Mouse (Mus musculus) heart, embryonic 15.5 days (tissue): ENCODE measurements around the gene Bhlha9. TPM values are rescaled to one million over a fixed set of nuclear protein-coding genes. Genes with fewer than 3 reads are reported as not detected.

Source experiments
- ATAC-seq: fragments of 200-750 bp; cut with Nextera tagmentation; replicated peaks from 2 replicates; pipeline ENCODE4 v1.8.0; 2017; ENCODE audit warnings: low read depth, moderate TSS enrichment; ENCODE audit not compliant: insufficient number of reproducible peaks, insufficient read depth, low FRiP score
- H3K27ac ChIP-seq: fragments of 300-500 bp; sonication (generic); 2 replicates; pipeline ENCODE4 v1.5.1; 2015; ENCODE audit warnings: mild to moderate bottlenecking, inconsistent platforms
- H3K27me3 ChIP-seq: fragments of 300-500 bp; sonication (generic); 2 replicates; pipeline ENCODE4 v1.6.1; 2015; ENCODE audit warnings: inconsistent platforms
- H3K36me3 ChIP-seq: fragments of 300-500 bp; sonication (generic); 2 replicates; pipeline ENCODE4 v1.6.1; 2015; ENCODE audit warnings: mild to moderate bottlenecking, inconsistent platforms
- H3K4me1 ChIP-seq: fragments of 300-500 bp; sonication (generic); replicated peaks from 2 replicates; pipeline ENCODE4 v1.6.1; 2015; ENCODE audit warnings: inconsistent platforms
- H3K4me2 ChIP-seq: fragments of 300-500 bp; sonication (generic); 2 replicates; pipeline ENCODE4 v1.6.1; 2015; ENCODE audit warnings: inconsistent platforms, mild to moderate bottlenecking, moderate library complexity
- H3K4me3 ChIP-seq: fragments of 300-500 bp; sonication (generic); 2 replicates; pipeline ENCODE4 v1.5.1; 2015; ENCODE audit warnings: mild to moderate bottlenecking, inconsistent platforms
- H3K9ac ChIP-seq: fragments of 300-500 bp; sonication (generic); 2 replicates; pipeline ENCODE4 v1.6.1; 2015; ENCODE audit warnings: mild to moderate bottlenecking, inconsistent platforms
- H3K9me3 ChIP-seq: fragments of 300-500 bp; sonication (generic); replicated peaks from 2 replicates; pipeline ENCODE4 v1.6.1; 2016; ENCODE audit warnings: inconsistent platforms
- WGBS: fragments of 180-500 bp; shearing (Covaris S2); methylation state at CpG from one replicate; pipeline ENCODE4 v1.1.7; 2015; ENCODE audit warnings: mixed read lengths; 5-methylcytosine and 5-hydroxymethylcytosine counted together
- polyA plus RNA-seq: library from polyadenylated mRNA; unstranded; fragments of >200 nt; fragmentation: Nextera tagmentation; extraction: Ambion mirVana; gene quantifications from 2 replicates; pipeline ENCODE4 v1.2.1, GENCODE M21; 2015

Gene Bhlha9
- polyA plus RNA-seq, 1 experiment from 2014 or later, result 0.10 TPM

GRCm38 (mm10) chr11:76645036-76645435 lies 27.2 kb upstream of the Bhlha9 start:
- Histone ChIP-seq H3K4me1 (peaks cover 15% of the 10 kb centered on the region), H3K9ac (no peak overlapping the region), H3K4me3 (no peak overlapping the region), H3K4me2 (no peak overlapping the region), H3K9me3 (no peaks in the 10 kb centered on the region), H3K27me3 (peaks cover 10% of the 10 kb centered on the region; the same call in 1 of the 2 replicates), H3K27ac (no peak overlapping the region), H3K36me3 (no peaks in the 10 kb centered on the region)
- WGBS, result 65% methylated on average over 9 of the region's 9 CpGs
- ATAC-seq, result no peak

- H3K4me3 ChIP-seq, result peak overlapping the region; percentile 22
- no peak overlapping the region for H3K27ac ChIP-seq
- H3K4me2 ChIP-seq, result peak overlapping the region; percentile 57
- H3K27me3 ChIP-seq, result peaks cover 10% of the 10 kb centered on the region; the same call in 1 of the 2 replicates
- H3K4me1 ChIP-seq, result peaks cover 15% of the 10 kb centered on the region
- no peaks in the 10 kb centered on the region for H3K36me3 ChIP-seq
- H3K9me3 ChIP-seq, result no peaks in the 10 kb centered on the region
- no peak overlapping the region for H3K9ac ChIP-seq
- under 1% methylated on average over 19 of the region's 19 CpGs for WGBS
- ATAC-seq, result peak; percentile 80
Measured at GRCm38 (mm10) chr11:76645955-76646354, 26.3 kb upstream of the Bhlha9 start.

- peaks cover 10% of the 10 kb centered on the region; the same call in 1 of the 2 replicates for H3K27me3 ChIP-seq
- peaks cover 15% of the 10 kb centered on the region for H3K4me1 ChIP-seq
- 0 out of 2 replicates have a peak overlapping the region, but pooled peaks have one; percentile 5 for H3K9ac ChIP-seq
- no peaks in the 10 kb centered on the region for H3K9me3 ChIP-seq
- peak overlapping the region; percentile 1; the same call in 1 of the 2 replicates for H3K27ac ChIP-seq
- peak overlapping the region; percentile 62 for H3K4me2 ChIP-seq
- WGBS, result 4% methylated on average over 7 of the region's 7 CpGs
- no peaks in the 10 kb centered on the region for H3K36me3 ChIP-seq
- ATAC-seq, result no peak
- peak overlapping the region; percentile 35 for H3K4me3 ChIP-seq
Measured at GRCm38 (mm10) chr11:76647062-76647461, 25.2 kb upstream of the Bhlha9 start.

GRCm38 (mm10) chr11:76647500-76647899 lies 24.8 kb upstream of the Bhlha9 start:
- H3K9ac ChIP-seq, result 0 out of 2 replicates have a peak overlapping the region, but pooled peaks have one; percentile 5
- 5% methylated on average over 9 of the region's 9 CpGs for WGBS
- no peaks in the 10 kb centered on the region for H3K36me3 ChIP-seq
- H3K27me3 ChIP-seq, result peaks cover 10% of the 10 kb centered on the region; the same call in 1 of the 2 replicates
- no peaks in the 10 kb centered on the region for H3K9me3 ChIP-seq
- ATAC-seq, result no peak; the same call in 1 of the 2 replicates
- H3K4me3 ChIP-seq, result peak overlapping the region; percentile 35
- H3K4me1 ChIP-seq, result peaks cover 15% of the 10 kb centered on the region
- H3K4me2 ChIP-seq, result peak overlapping the region; percentile 62
- H3K27ac ChIP-seq, result peak overlapping the region; percentile 1; the same call in 1 of the 2 replicates

- no peak overlapping the region for H3K27ac ChIP-seq
- H3K36me3 ChIP-seq, result no peaks in the 10 kb centered on the region
- H3K9me3 ChIP-seq, result no peaks in the 10 kb centered on the region
- no peak for ATAC-seq
- no peak overlapping the region for H3K4me2 ChIP-seq
- peaks cover 10% of the 10 kb centered on the region for H3K4me1 ChIP-seq
- H3K4me3 ChIP-seq, result no peak overlapping the region
- 47% methylated on average over 14 of the region's 14 CpGs for WGBS
- no peak overlapping the region for H3K9ac ChIP-seq
- H3K27me3 ChIP-seq, result peaks cover 3% of the 10 kb centered on the region; the same call in 1 of the 2 replicates
Measured at GRCm38 (mm10) chr11:76650862-76651560, 21.3 kb upstream of the Bhlha9 start.

- H3K4me1 ChIP-seq, result no peaks in the 10 kb centered on the region
- no peaks in the 10 kb centered on the region for H3K36me3 ChIP-seq
- no peak overlapping the region for H3K4me3 ChIP-seq
- WGBS, result 71% methylated on average over 3 of the region's 3 CpGs
- peaks cover 3% of the 10 kb centered on the region; the same call in 1 of the 2 replicates for H3K27me3 ChIP-seq
- no peak for ATAC-seq
- H3K9ac ChIP-seq, result no peak overlapping the region
- H3K27ac ChIP-seq, result no peak overlapping the region
- no peaks in the 10 kb centered on the region for H3K9me3 ChIP-seq
- H3K4me2 ChIP-seq, result no peak overlapping the region
Measured at GRCm38 (mm10) chr11:76652838-76653334, 19.4 kb upstream of the Bhlha9 start.

GRCm38 (mm10) chr11:76655106-76655505 lies 17.2 kb upstream of the Bhlha9 start:
- WGBS, result 6% methylated on average over 10 of the region's 10 CpGs
- Histone ChIP-seq H3K4me3 (peak overlapping the region; percentile 33), H3K27ac (no peak overlapping the region)

GRCm38 (mm10) chr11:76657450-76657970 lies 14.8 kb upstream of the Bhlha9 start:
- WGBS, result 52% methylated on average over 4 of the region's 4 CpGs
- Histone ChIP-seq H3K9ac (no peak overlapping the region), H3K36me3 (no peaks in the 10 kb centered on the region), H3K4me1 (no peaks in the 10 kb centered on the region), H3K27me3 (peaks cover 3% of the 10 kb centered on the region; the same call in 1 of the 2 replicates), H3K4me3 (no peak overlapping the region), H3K4me2 (no peak overlapping the region), H3K9me3 (no peaks in the 10 kb centered on the region), H3K27ac (no peak overlapping the region)
- ATAC-seq, result no peak

More at GRCm38 (mm10) chr11:76655106-76655505, 17.2 kb upstream of the Bhlha9 start:
- peak overlapping the region; percentile 54 for H3K4me2 ChIP-seq
- no peaks in the 10 kb centered on the region for H3K4me1 ChIP-seq
- no peaks in the 10 kb centered on the region for H3K9me3 ChIP-seq
- peaks cover 3% of the 10 kb centered on the region; the same call in 1 of the 2 replicates for H3K27me3 ChIP-seq
- ATAC-seq, result no peak
- no peaks in the 10 kb centered on the region for H3K36me3 ChIP-seq
- no peak overlapping the region for H3K9ac ChIP-seq

GRCm38 (mm10) chr11:76659138-76659930 lies 12.9 kb upstream of the Bhlha9 start:
- Histone ChIP-seq H3K9me3 (no peaks in the 10 kb centered on the region), H3K36me3 (no peaks in the 10 kb centered on the region), H3K27me3 (peaks cover 14% of the 10 kb centered on the region), H3K4me2 (no peak overlapping the region), H3K9ac (no peak overlapping the region), H3K27ac (no peak overlapping the region), H3K4me3 (no peak overlapping the region), H3K4me1 (no peaks in the 10 kb centered on the region)
- no peak for ATAC-seq
- WGBS, result 78% methylated on average over 14 of the region's 14 CpGs

- Histone ChIP-seq H3K4me2 (no peak overlapping the region), H3K36me3 (no peaks in the 10 kb centered on the region), H3K27me3 (peaks cover 37% of the 10 kb centered on the region), H3K4me1 (peaks cover 4% of the 10 kb centered on the region), H3K27ac (no peak overlapping the region), H3K9me3 (no peaks in the 10 kb centered on the region), H3K4me3 (no peak overlapping the region), H3K9ac (no peak overlapping the region)
- 44% methylated on average over 7 of the region's 7 CpGs for WGBS
- ATAC-seq, result no peak
Measured at GRCm38 (mm10) chr11:76661790-76662468, 10.3 kb upstream of the Bhlha9 start.
